Mouse (Mus musculus): Measurements from ENCODE around the gene Rnls.
"Not testable (repeated sequence)": the region's sequence is repeated elsewhere in the genome, so short reads cannot be mapped to it uniquely, and the experiment has no call there.

Rnls gene

GRCm38 (mm10) chr19:33391651-33392382, at the start of gene Rnls:
Rnls (minus strand) TSS chr19:33392295.
- peak; percentile 88 for DNase-seq (ENCODE audit: extremely low spot score, low spot score)

DNA sequence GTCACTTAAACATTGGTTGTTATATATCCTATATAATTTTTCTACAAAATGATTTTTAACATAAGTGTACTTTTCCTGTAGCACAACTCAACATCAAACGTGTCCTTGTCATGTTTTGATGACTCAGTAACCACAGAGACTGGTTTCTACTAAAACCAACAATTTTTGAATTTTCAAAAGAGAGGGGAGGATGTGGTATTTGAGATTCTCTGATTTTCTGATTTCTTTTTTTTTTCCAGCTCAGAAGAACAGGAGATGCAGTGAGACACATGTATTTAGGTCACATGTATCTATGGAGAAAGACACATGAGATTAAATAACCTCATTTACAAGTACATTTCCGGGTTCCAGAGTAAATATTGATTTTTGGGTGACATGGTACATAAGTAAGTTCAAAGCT, 37.4 kb upstream of the Rnls start:
- DNase-seq (ENCODE audit: extremely low spot score, low spot score) = no peak

DNA sequence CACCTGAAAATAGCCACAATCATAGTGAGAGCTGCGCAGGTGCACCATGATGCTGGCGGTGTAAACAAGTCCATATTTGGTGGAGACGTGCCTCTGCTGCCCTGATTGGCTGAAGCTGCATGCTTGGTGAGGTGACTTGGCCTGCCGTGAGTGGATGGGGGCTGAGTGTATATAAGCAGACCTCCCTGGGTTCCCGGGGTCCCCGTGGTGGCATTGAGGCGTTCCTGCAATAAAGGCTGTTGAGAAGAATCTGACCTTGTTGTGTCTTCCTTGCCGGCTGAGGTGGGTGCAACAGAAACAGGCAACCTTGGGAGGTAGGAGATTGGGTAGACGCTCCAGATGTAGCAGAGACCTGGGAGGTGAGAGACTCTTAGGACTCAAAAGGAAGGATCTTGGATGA, 27.3 kb upstream of the Rnls start:
- not testable (repeated sequence) for DNase-seq (ENCODE audit: extremely low spot score, low spot score)

- DNase-seq (ENCODE audit: extremely low spot score, low spot score) = no peak
Measured at GRCm38 (mm10) chr19:33380825-33381224, 11.3 kb downstream of the Rnls start.

GRCm38 (mm10) chr19:33380386-33380785, 11.7 kb downstream of the Rnls start:
- no peak for DNase-seq (ENCODE audit: extremely low spot score, low spot score)

DNA sequence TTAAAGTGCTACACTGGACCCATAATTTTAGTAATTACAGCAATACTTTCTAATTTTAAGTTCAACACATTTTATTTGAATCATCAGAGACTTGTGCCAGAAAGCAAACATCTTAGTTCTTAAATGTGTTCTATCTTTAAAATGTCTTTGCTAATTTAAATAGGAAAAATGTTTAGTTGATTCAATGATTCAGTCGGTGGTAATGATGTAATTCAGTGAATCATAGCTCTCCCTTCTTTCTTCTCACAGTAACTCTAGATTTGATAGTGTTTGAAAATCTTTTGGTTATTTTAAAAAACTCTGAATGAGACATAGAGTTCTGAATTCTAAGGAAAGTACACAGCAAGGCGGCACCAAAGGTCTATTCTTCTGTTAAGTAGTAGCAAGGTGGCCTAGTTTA, 23.3 kb downstream of the Rnls start:
- DNase-seq (ENCODE audit: extremely low spot score, low spot score) = no peak

DNA sequence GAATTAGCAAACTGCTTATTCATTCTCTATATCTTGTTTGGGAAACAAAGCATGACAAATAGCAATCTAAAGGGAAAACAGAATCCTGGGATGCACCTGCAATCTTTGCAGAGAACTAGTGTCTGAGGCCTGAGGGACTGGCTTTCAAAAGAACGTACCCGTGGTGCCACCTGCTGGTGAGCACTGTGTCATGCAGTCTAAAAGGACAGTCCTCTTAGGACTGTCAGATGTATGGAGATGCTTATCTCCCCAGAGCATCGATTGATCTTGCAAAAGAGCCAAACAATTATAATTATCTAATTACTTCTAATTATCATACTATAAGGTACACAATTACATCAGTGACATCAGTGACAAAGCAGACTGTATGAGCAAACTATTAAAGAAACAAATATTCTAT, 25.4 kb downstream of the Rnls start:
- DNase-seq (ENCODE audit: extremely low spot score, low spot score) = peak; percentile 63

DNA sequence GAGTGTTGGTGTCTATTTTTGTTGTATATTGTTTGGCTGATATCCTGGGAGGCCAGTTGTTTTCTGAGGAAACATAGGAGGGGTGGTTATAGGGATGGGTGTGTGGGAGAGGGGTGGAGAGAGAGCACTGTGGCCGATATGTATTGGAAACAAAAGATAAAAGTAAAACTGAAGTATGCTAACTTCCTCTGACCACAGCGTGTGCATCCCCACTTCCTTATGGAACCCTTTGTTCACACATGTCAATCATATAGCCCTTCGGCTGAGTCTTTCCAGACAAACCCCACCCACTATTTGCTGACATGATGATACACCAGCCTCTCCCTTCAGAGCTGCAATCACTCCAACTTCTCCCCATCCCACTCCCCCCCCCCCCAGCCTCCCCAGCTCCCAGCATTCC, 35.1 kb downstream of the Rnls start:
- no peak for DNase-seq (ENCODE audit: extremely low spot score, low spot score)

- no peak for DNase-seq (ENCODE audit: extremely low spot score, low spot score)
Measured at GRCm38 (mm10) chr19:33340119-33340518, 52.0 kb downstream of the Rnls start.

GRCm38 (mm10) chr19:33326706-33327641, 65.1 kb downstream of the Rnls start:
- no peak for DNase-seq (ENCODE audit: extremely low spot score, low spot score)

- DNase-seq (ENCODE audit: extremely low spot score, low spot score) = no peak
Measured at GRCm38 (mm10) chr19:33318785-33319184, 73.3 kb downstream of the Rnls start.

DNA sequence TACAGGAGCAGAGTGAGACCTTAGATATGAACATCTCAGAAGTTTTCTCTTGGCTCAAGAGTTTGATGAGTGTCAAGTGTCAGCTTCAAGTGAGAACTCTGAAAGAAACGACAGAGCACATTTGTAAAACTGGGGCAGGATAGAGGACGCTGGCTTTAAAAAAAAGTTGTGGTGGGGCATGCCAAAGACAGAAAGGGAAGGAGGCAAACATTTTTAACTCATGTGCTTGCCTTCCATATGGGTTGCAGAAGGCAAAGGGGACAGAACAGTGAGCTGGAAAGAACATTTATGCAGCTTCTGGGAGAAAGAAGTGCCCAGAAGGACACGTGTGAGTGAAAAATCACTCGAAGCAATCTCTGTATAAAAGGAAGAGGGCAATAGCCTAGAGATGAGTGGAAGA, 75.0 kb downstream of the Rnls start:
- DNase-seq (ENCODE audit: extremely low spot score, low spot score) = no peak

- DNase-seq (ENCODE audit: extremely low spot score, low spot score) = no peak
Measured at GRCm38 (mm10) chr19:33299726-33300292, 92.3 kb downstream of the Rnls start.

DNA sequence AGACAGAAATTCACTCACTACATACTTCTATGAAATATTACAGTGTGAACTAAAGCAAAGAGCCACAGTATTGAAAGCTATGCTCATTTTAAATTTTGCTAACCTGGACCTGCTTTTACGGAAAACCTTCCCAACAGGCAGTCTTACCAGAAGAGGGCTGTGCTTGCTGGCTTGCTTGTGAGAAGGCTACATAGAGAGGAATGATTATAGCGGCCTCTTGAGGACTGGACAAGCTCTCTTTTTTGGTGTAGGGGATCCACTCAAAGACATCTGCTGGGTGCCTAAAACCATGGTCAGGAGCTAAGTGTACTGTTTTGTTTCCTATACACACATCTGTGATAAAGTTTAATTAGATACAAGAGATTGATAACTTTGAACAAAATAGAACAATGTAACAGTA, 95.8 kb downstream of the Rnls start:
- DNase-seq (ENCODE audit: extremely low spot score, low spot score) = no peak

GRCm38 (mm10) chr19:33282985-33283384, 109.1 kb downstream of the Rnls start:
- no peak for DNase-seq (ENCODE audit: extremely low spot score, low spot score)

DNA sequence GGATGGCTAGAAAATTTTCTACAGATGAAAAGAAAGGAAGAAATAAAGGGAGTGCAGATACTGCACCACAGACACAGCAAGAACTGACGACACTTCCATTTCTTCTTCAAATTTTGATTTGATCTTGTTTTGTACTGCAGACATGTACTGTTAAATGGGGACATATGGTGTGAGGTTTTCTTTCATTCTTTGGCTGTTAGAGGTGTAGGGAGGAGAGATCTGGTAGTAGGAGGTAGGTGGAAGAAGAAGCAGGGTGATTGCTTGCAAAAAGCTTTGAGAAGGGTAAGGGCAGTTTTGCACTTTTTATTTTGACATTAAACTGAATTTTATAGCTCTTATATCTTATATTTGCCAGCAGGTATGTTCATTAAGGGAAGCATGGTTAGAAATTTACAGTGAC, 115.7 kb downstream of the Rnls start:
- DNase-seq (ENCODE audit: extremely low spot score, low spot score) = no peak

GRCm38 (mm10) chr19:33273676-33274075, 118.4 kb downstream of the Rnls start:
- no peak for DNase-seq (ENCODE audit: extremely low spot score, low spot score)

- no peak for DNase-seq (ENCODE audit: extremely low spot score, low spot score)
Measured at GRCm38 (mm10) chr19:33271571-33271970, 120.5 kb downstream of the Rnls start.

GRCm38 (mm10) chr19:33270231-33270630, 121.9 kb downstream of the Rnls start:
- no peak for DNase-seq (ENCODE audit: extremely low spot score, low spot score)

DNA sequence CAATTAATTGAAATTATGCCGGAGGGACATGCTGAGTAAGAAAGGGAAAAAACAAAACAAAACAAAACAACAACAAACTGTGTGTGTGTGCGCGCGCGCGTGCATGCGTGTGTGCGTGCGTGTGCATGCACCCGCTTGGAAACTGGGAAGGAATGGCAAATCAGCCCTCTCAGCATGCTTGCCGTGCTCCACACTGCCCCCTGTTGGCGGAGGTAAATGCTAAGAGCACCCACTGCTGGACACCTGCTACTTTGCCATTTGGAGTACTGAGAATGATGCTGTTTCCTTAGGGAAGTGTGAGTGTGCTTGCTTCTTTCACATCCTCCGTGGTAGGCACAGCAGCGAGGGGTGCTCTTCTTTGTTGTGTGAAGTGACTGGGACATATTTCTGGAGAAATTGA, 124.1 kb downstream of the Rnls start:
- peak; percentile 16 for DNase-seq (ENCODE audit: extremely low spot score, low spot score)

GRCm38 (mm10) chr19:33265245-33265644, 126.8 kb downstream of the Rnls start:
- DNase-seq (ENCODE audit: extremely low spot score, low spot score) = no peak

Measured in neural tube, embryonic 10.5 days (tissue).